Mouse (Mus musculus) thymus, adult 18-20 months (tissue): Measurements from ENCODE around the gene Tmem45a2.
A peak's percentile ranks its signal among the peaks of the same experiment; 100 is the strongest.
"Not testable (repeated sequence)": the region's sequence is repeated elsewhere in the genome, so short reads cannot be mapped to it uniquely, and the experiment has no call there.

Source experiments
- DNase-seq, 2 experiments: peaks; one replicate each; pipeline ENCODE4 v3.0.0; 2022; ENCODE audit warnings: mixed read lengths in 2 of 2

The Tmem45a2 gene

DNA sequence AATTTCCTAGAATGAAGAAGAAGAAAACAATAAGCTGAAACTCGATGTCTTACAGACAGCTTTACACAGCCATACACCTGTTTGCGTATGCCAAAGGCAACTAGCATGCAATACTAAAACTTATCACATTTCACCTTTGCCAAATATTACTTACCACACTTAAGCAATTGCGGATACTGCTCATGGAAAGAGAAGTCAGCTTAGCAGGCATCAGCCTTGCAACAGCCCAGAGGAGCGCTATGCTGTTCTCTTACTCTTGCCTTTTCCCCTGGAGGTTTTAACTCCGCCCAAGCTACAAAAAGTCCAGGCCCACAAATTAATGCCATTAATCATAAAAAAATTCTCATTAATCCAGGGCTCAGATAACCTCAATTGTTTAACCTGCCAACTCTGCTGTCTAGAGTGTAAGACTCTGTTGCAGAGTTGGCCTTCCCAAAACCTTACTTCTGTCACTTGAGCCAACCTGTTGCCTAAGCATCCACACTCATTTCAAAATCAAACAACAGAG is at the start of gene Tmem45a2:
Tmem45a2 (minus strand) TSS at position 241 of the 508 bp plus-strand sequence.
- no peak for DNase-seq

DNA sequence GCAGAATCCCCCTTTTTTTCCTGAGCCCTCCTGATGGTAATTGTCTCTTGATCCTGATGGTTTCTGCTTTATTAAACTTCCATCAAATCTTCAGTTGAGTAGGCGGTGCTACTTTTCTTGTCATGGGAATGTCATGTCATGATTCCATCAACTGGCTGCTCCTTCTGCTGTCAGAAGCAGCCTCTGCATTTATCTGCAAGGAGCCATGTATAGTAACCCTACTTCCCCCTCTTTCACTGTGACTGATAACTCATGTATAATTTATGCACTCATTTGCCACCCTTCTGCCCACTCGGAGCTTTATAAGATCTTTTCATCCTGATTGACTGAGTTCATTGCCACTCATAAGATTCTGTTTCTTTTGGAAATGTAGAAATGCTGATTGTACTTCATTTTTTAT is 46.4 kb upstream of the Tmem45a2 start:
- DNase-seq, result no peak

DNA sequence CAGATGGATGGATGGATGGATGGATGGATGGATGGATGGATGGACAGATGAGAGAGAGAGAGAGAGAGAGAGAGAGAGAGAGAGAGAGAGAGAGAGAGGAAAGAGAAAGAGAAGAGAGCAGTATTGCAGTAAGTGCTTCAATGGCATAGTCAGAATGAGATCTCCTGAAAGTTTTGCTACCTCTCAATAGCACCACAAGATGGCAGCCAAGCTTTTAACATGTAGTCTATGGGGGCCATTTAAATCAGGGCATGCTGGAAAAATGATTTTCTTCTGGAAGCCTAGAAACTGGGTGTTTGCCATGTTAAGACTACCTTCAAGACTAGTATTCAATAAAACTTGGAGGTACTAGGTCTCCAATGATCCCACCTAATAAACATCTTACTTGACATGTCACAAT is 44.9 kb upstream of the Tmem45a2 start:
- DNase-seq, result no peak

DNA sequence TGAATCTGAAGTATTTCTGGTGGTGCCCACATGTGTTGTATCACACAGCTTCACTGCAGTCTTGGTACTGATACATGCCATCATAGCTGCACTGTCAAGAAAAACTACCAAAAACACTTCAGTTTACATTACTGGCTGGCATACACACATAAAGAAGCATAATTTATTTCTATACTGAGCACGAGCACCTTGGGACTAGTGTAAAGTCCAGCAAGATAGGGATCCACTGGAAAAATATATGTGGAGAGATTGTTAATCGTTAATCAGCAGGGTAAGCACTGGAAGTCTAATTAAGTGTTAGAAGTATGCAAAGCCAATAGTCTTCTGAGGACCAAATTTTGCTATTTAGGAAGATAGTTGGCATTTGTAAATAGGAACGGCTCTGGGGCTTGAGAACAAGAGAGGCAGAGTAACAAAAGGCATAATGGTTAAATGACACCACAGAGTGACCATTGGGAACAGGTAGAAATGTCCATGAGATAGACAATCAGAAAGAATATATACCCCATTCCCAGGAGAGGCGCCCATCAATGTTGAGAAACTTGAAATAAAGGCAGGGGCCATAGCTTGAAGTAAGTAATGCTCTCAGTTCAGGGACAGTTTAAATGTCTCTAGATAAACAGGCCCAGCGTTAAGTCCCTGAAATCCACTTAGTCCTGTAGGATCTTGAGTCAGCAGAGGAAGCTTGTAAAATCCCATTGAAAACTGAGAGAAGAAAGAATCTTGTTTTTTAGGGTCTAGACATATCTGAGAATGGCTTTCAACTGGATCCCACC is 35.2 kb upstream of the Tmem45a2 start:
- no peak for DNase-seq

DNA sequence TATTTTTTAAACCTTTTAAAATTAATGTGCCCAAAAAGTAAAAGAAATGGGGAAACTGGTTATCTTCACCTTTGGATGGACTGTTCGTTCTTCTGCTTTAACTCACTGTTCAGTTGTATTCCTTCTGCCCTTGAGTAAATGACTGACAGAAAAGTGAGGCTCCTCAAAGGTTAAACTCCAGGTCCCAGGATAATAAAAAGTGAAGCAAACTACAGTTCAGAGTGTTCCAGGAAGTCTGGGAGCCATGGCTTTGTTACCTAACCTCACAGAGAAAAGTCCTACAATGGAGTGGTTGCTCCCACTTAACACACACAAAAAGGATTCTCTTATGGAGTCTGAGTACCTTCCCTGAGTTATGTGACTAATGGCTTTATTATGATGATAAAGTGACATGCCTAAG is 30.0 kb upstream of the Tmem45a2 start:
- DNase-seq, result no peak

DNA sequence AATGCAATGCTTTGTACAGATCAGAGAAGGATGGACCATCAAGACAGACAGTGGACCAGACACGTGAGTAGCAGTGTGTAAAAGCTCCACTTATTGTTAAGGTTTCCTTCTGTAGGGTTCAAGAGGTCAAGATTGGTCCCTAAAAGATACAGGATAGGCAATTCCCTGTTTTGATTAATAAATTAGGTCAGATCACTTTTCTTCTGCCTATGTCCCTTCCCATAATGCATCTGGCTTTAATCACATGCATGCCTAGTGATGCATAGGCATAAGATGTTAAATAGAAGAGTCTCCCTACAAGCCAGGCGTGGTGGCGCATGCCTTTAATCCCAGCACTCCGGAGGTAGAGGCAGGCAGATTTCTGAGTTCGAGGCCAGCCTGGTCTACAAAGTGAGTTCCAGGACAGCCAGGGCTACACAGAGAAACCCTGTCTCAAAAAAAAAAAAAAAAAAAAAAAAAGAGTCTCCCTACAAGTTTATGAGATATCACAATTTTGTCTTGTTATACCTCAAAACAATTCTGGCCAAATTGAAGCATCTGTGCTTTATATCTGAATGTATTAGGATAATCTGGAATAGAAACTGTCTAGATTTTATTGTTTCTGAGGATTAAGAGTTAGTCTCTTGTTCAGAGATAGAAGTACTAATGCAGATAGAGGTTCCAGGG is 28.5 kb upstream of the Tmem45a2 start:
- DNase-seq, result no peak

DNA sequence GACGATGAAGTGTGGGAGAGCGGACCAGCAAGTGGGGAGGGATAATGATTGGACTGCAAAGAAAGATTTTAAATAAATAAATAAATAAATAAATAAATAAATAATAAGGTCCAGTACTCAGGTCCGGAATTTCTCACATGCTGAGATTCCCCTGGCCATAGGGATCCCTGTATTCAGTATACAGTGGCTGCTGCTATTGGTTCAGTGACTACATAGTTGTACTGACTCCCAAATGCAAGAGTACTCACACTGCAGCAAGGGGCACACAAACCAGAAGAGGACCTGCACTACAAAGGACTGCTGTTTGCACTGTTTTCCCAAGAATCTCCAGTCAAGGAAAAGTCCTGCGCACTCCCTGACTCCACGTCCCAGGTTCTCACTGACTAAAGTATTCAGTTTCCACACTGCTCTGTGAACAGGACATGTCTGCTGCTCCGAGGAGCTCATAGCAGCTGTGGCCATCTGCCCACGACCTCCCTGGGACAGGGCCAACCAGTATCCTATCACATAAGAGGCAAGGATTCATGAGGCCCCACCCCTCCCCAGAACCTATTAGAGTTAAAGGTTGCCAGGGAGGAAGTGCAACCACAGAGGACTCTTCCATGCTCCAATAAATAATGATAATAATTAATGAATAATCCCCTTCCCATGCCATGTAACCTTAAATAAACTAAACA is 27.4 kb upstream of the Tmem45a2 start:
- DNase-seq, result no peak

DNA sequence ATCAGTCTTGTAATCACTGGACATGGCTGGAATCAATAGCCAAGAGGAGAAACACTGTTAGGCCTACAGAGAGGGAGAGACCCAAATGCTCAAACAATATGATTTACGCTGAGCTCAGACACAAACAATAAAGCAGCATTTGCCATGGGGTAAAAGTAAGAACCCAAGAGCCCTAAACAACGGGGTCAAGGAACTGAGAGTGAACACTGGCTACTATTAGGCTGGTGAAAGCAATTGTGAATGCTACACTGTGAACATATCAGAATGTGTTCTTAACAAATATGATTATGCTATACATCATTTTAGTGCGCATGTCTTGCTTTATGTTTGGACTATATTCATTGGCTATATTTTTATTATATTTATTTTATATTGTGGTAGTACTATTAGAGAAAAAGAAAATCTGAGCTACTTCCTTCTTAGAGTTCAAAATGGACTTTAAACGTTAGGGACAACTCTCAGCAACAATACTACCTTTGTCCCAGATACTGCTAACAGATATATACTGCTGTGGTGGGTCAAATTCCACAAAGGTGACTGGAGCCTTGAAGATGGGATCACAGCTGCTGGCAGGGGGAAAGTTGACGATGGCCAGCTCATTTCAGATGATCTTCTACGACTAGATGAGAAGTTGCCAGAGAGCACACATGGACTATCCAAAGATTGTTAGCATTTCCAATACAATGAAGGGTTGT is 21.9 kb upstream of the Tmem45a2 start:
- no peak for DNase-seq

DNA sequence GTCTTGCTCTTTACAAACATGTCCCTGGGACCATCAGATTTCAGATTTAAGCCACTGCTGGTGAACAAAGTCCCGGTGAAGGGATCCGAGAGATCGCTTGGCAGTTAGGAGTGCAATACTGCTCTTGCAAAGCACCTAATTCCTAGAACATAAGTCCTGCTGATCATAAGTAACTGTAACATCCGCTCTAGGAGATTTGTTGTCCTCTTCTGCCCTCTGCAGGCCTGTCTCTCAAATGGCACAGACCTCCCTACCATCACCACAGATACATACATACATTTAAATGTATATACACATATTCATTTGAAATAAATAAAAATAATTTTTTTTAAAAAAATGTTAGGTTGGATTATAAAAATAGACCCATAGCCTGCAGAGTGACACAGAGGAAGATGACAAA is 21.3 kb upstream of the Tmem45a2 start:
- DNase-seq, result peak in 1 of 2 experiments; percentile 8

DNA sequence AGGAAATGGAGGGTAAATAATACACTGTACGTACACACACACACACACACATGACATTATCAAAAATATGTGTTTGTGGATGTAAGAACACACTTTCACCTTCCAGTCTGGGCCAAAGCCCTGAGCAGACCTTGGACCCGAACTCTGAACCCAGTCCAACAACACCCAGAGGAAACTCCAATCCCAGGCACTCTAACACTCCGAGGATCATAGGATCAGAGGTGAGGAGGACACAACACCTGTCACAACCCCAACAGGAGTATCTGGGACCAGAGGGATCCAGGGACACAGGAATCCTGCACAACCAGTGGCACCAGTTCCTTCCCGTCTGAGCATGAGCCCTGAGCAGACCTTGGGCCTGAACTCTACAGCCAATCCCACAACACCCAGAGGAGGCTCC is 8.4 kb upstream of the Tmem45a2 start:
- no peak for DNase-seq

DNA sequence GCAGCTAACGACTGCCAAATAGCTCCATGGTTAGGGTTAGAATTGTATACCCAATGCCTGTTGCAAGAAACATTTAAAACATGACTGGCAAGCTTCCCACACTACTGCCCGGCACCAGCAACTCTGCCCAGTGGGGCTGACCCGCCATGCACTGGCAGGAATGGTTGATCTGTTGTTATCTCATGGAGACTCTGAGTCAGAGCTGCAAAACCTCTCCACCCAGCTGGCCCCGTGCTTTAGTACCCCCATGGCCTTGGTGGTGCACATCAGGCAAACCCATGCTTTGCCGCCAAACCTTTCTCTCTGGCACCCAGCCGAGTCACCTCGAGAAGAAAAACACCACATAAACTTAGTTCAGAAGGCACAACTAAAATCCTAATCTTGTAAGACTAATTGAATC is 4.8 kb upstream of the Tmem45a2 start:
- no peak for DNase-seq

DNA sequence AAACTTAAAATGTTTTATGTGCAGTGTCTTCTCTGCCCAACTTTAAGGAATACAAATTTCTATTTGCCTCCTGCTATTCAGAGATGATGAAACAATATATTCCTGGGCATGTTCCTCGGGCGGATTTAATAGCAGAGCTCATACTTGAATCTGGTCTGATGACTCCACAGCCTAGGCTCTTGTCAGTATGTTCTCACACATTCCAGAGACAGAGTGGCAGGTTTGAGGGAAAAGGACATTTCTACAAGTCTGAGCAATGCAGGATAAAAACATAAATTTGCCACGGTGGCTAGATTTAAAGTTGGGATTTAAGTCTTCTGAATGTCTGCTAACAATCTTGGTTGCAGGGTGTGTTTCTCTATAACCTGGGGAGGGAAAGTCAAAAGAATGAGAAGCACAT is 9.1 kb downstream of the Tmem45a2 start:
- DNase-seq, result no peak

DNA sequence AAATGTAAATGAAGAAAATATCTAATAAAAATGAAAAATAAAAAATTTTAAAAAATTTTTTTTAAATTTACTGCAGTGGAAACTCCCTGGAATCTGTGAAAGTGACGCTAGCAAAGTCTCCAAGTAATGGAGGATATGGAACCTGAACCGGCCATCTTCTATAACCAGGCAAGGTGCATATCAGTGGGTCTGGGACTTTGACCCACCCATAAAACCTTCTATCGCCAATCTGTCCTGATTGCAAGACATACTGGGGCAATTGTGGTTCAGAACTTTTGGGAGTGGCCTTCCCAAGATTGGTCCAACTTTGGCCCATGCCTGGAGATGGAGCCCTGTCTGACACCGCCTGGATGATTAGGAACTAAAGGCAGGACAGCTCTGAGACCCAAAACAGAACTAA is 14.2 kb downstream of the Tmem45a2 start:
- no peak for DNase-seq

DNA sequence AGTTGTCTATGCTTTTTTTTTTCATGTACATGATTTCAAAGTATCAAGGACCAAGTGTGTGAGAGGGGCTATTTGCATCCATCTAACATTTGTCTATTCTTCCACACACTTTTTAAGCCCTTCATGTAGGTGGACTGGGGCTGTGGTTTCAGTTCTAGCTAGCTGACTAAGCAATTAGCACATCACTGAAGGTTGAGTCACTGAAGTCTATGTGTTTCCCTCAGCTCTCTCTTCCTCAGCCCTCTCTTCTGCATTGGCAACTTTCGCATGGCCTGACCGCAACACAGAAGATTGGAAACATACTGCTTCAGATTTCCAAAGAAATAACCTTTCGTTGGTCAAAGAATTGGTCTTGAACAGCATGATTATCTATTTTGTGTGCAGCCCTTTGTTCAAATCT is 21.2 kb downstream of the Tmem45a2 start:
- DNase-seq, result no peak

DNA sequence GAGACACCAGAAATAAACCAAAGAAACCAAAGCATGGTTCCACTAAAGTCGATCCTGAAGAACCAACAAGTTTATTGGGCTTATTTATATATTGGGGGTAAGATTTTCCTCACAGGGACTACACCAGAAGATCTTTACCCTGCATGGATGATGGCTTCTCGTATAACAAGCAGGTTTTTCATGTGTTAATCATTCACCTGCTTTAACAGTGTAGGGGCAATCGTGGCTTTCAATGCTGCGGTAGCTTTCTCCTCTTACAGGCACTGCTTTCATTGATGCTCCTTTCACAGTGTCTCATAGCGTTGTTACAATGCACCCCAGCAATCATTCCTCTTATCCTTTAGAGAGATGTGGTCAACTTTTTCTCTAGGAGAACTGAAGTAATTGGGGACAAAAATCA is 32.6 kb downstream of the Tmem45a2 start:
- no peak for DNase-seq

DNA sequence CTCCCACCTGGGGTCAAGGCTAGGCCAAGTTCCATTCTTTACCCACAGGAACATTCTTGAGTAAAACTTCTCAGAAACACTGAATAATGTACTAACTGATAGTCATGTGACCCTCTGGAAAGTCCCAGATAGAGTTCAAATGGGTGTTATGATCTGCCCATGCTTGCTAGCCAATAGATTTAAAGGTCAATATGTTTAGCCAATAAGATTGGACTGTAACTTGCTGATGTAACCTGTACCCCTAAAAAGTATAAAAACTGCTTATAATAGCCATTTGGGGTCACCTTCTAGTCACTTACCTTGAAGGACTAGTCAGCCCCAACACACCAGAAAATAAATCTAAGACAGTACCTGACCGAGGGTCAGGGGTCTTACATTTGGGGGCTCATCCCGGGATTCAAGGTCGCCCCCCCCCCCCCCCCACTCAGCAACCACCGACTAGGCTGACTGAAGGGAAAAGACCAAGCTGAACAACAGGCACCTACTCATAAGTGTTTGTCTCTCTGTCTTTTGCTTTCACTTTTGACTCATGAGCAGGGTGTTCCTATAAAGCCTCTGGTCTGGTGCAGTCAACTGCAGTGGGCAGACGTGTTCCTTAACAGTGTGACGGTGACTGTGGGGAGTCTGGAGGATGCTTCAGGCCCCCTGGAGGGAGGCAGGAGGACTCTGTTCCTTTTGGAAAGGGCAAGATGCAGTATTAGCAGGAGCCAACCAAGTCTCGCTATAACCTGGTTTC is 40.9 kb downstream of the Tmem45a2 start:
- DNase-seq, result no peak

DNA sequence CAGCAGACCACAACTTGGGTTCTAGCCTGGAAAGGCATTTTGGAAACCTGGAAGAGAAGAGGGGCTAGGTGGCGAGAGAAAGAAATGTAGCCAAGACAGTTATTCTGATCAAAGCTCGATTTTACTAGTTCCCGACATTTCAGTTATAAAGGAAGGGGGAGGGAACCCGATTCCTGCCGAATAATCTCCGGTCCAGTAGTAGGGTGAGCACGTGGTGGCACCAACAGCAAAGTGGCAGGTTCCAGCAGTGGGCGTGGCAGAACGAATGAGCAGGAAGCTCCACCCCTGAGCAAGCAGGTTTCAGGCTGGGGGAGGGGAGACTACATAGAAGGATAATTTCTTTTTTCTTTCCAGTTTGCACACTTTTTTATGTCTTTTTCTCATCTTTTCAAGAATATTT is 72.9 kb downstream of the Tmem45a2 start:
- not testable (repeated sequence) for DNase-seq
